Mouse (Mus musculus): ENCODE data around the gene Olfr902. TPM values are rescaled to one million over a fixed set of nuclear protein-coding genes. Genes with fewer than 3 reads are reported as not detected.
"Not testable (repeated sequence)": the region's sequence is repeated elsewhere in the genome, so short reads cannot be mapped to it uniquely, and the experiment has no call there.

Gene Olfr902
- polyA plus RNA-seq (2015; fragmentation: Nextera tagmentation; extraction: Ambion mirVana), result not detected in 2 replicates

DNA sequence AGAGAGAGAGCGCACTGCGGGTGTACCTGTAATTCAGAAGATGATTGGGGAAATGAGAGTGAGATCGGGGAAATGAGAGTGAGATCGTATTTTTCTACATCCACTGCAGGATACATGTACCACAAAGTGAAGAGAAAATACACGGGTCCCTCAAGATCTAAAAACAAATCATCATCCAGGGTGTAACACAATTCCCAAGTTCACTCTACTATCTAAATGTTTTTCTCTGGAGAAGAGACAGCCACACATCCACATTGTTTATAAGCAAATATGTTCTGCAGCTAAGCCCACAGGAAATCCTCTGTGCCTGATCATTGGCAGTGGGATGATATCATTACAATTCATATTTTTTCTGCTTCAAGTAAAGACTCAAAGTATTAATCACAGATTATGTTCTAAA, at the start of gene Olfr902:
Olfr902 (plus strand) TSS at position 301 of the 400 bp plus-strand sequence.
- no peak within 1 kb of the TSS for H3K4me3 ChIP-seq (ENCODE audit: low read depth, low read length)
- no peak for ATAC-seq (ENCODE audit: low FRiP score, low TSS enrichment)
- no peak within 1 kb of the TSS for H3K9ac ChIP-seq (ENCODE audit: low read length)
- H3K9me3 ChIP-seq (ENCODE audit: control insufficient read depth, low read length), result no peaks in the 10 kb centered on the region
- no peaks in the 10 kb centered on the region for H3K4me1 ChIP-seq (replicated peaks; ENCODE audit: control insufficient read depth, insufficient read depth)
- no peaks in the 10 kb centered on the region for H3K36me3 ChIP-seq (ENCODE audit: control insufficient read depth, insufficient read depth, low read length)
- WGBS, result 90% methylated on average over 5 of the region's 5 CpGs
- no peaks in the 10 kb centered on the region for H3K27me3 ChIP-seq (ENCODE audit: control insufficient read depth, insufficient read depth, low read length)
- H3K4me2 ChIP-seq (replicated peaks; ENCODE audit: low read depth), result no peak within 1 kb of the TSS
- no peak for TF ChIP-seq CTCF (IDR thresholded peaks at IDR 0.05; ENCODE audit: low read depth)
- no peak for TF ChIP-seq EP300 (optimal IDR thresholded peaks at IDR 0.05)
- H3K27ac ChIP-seq (replicated peaks), result no peak within 1 kb of the TSS
- no peak for DNase-seq (ENCODE audit: low spot score)

DNA sequence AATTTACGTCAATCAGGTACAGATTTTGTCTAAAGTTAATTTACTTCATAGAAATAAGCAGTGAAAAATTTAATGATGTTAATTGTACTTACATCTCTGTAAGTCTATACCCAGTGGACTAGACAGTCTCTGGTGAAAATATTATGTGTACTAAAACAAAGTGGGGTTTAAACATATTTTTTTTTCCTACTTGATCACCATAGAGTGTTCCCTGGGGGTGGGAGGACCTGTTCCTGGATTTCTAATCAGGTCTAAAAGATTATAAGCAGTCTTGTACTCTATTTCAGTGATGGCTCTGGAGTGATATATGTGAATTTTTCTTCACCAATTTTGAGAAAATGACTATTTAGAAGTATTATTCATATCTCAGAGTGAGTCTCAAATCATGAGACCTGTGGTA, 46.1 kb upstream of the Olfr902 start, which contains the start of gene Olfr147:
Olfr147 (plus strand) TSS at position 301 of the 400 bp plus-strand sequence.
- ATAC-seq (ENCODE audit: low FRiP score, low TSS enrichment), result no peak
- no peak for DNase-seq (ENCODE audit: low spot score)
- no peak for TF ChIP-seq CTCF (IDR thresholded peaks at IDR 0.05; ENCODE audit: low read depth)
- TF ChIP-seq EP300 (optimal IDR thresholded peaks at IDR 0.05), result no peak
- H3K4me2 ChIP-seq (replicated peaks; ENCODE audit: low read depth), result no peak within 1 kb of the TSS
- WGBS, result 78% methylated on average over 1 of the region's 1 CpGs
- no peaks in the 10 kb centered on the region for H3K27me3 ChIP-seq (ENCODE audit: control insufficient read depth, insufficient read depth, low read length)
- no peaks in the 10 kb centered on the region for H3K4me1 ChIP-seq (replicated peaks; ENCODE audit: control insufficient read depth, insufficient read depth)
- no peaks in the 10 kb centered on the region for H3K36me3 ChIP-seq (ENCODE audit: control insufficient read depth, insufficient read depth, low read length)
- no peak within 1 kb of the TSS for H3K9ac ChIP-seq (ENCODE audit: low read length)
- H3K9me3 ChIP-seq (ENCODE audit: control insufficient read depth, low read length), result no peaks in the 10 kb centered on the region
- H3K27ac ChIP-seq (replicated peaks), result no peak within 1 kb of the TSS
- H3K4me3 ChIP-seq (ENCODE audit: low read depth, low read length), result no peak within 1 kb of the TSS

- whole genome bisulfite sequencing, result 93% methylated on average over 3 of the region's 3 CpGs
Observed at GRCm38 (mm10) chr9:38407502-38407901, 40.0 kb upstream of the Olfr902 start.

DNA sequence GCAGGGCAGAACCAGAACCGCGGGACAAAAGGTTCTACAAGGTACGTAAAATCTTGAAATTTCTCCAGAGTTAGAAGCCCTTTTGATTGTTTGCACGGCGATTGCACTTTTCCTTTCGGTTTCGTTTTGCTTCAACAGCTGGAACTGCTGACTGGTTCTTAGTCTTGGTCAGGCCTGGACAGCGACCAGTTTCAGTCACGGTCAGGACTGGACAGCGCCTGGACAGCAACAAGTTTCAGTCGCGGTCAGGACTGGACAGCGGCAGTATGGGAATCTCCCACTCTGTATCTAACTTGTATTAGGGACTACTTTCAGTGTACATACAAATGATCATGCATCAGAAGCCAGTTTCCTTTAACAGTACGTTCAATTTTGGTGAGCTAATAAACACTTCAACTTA, 34.0 kb upstream of the Olfr902 start:
- WGBS, result 86% methylated on average over 14 of the region's 14 CpGs
- H3K9me3 ChIP-seq (ENCODE audit: control insufficient read depth, low read length); H3K4me1 ChIP-seq (replicated peaks; ENCODE audit: control insufficient read depth, insufficient read depth); H3K36me3 ChIP-seq (ENCODE audit: control insufficient read depth, insufficient read depth, low read length); H3K27ac ChIP-seq (replicated peaks); H3K4me3 ChIP-seq (ENCODE audit: low read depth, low read length); H3K9ac ChIP-seq (ENCODE audit: low read length); H3K27me3 ChIP-seq (ENCODE audit: control insufficient read depth, insufficient read depth, low read length); DNase-seq (ENCODE audit: low spot score); H3K4me2 ChIP-seq (replicated peaks; ENCODE audit: low read depth); ATAC-seq (ENCODE audit: low FRiP score, low TSS enrichment): not testable (repeated sequence)

More at GRCm38 (mm10) chr9:38407502-38407901, 40.0 kb upstream of the Olfr902 start:
- not testable (repeated sequence) for H3K4me2 ChIP-seq (replicated peaks; ENCODE audit: low read depth); H3K27ac ChIP-seq (replicated peaks); H3K9me3 ChIP-seq (ENCODE audit: control insufficient read depth, low read length); H3K9ac ChIP-seq (ENCODE audit: low read length); H3K4me1 ChIP-seq (replicated peaks; ENCODE audit: control insufficient read depth, insufficient read depth); H3K27me3 ChIP-seq (ENCODE audit: control insufficient read depth, insufficient read depth, low read length); DNase-seq (ENCODE audit: low spot score); H3K36me3 ChIP-seq (ENCODE audit: control insufficient read depth, insufficient read depth, low read length); ATAC-seq (ENCODE audit: low FRiP score, low TSS enrichment); H3K4me3 ChIP-seq (ENCODE audit: low read depth, low read length)

DNA sequence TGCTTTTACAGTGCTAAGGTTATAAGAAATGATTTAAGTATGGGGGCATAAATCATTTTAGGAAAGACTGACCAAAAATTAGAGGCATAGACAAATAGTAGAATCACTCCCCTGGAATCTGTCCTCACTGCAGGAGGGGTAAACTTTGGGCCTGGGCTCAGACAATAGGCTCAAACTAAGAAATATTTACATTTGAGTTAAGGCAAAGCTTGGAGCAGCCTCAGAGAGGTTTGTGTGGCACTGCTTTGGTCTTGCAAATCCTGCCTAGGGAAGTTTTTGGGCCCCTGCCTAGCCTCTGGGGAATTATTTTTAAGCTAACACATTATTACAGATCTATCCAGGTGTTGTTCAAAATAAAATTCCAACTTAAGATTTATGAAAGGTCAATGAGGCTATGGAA, 23.7 kb upstream of the Olfr902 start:
- Histone ChIP-seq H3K9me3 (ENCODE audit: control insufficient read depth, low read length) (no peaks in the 10 kb centered on the region), H3K36me3 (ENCODE audit: control insufficient read depth, insufficient read depth, low read length) (no peaks in the 10 kb centered on the region), H3K4me1 (replicated peaks; ENCODE audit: control insufficient read depth, insufficient read depth) (no peaks in the 10 kb centered on the region), H3K4me2 (replicated peaks; ENCODE audit: low read depth) (no peak overlapping the region), H3K4me3 (ENCODE audit: low read depth, low read length) (no peak overlapping the region), H3K27ac (replicated peaks) (no peak overlapping the region), H3K9ac (ENCODE audit: low read length) (no peak overlapping the region), H3K27me3 (ENCODE audit: control insufficient read depth, insufficient read depth, low read length) (no peaks in the 10 kb centered on the region)
- ATAC-seq (ENCODE audit: low FRiP score, low TSS enrichment) (no peak), DNase-seq (ENCODE audit: low spot score) (no peak)
- TF ChIP-seq CTCF (IDR thresholded peaks at IDR 0.05; ENCODE audit: low read depth) (no peak), EP300 (optimal IDR thresholded peaks at IDR 0.05) (no peak)

DNA sequence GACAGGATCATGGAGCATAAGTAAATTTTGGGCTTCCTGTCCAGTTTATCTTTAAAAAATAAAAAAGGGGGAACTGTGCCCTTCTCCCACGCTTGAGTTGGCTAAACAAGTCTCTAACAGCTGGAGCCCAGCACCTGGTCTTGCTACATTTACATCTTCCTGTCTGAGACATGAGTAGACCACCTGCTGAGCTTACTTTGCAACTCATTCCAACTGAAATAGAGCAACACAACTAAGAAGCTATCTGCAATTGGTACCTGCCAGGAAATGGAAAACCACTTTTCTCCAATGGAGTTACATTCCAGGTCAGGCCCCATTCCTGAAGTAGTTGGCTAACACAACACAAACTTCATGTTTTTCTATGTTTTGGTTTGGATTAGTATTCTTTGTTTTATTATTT, 20.4 kb upstream of the Olfr902 start:
- TF ChIP-seq EP300 (optimal IDR thresholded peaks at IDR 0.05) (no peak), CTCF (IDR thresholded peaks at IDR 0.05; ENCODE audit: low read depth) (no peak)
- H3K4me3 ChIP-seq (ENCODE audit: low read depth, low read length), result no peak overlapping the region
- no peaks in the 10 kb centered on the region for H3K4me1 ChIP-seq (replicated peaks; ENCODE audit: control insufficient read depth, insufficient read depth)
- no peaks in the 10 kb centered on the region for H3K36me3 ChIP-seq (ENCODE audit: control insufficient read depth, insufficient read depth, low read length)
- WGBS, result 48% methylated on average over 1 of the region's 1 CpGs
- no peak overlapping the region for H3K4me2 ChIP-seq (replicated peaks; ENCODE audit: low read depth)
- no peak for DNase-seq (ENCODE audit: low spot score)
- H3K9me3 ChIP-seq (ENCODE audit: control insufficient read depth, low read length), result no peaks in the 10 kb centered on the region
- no peaks in the 10 kb centered on the region for H3K27me3 ChIP-seq (ENCODE audit: control insufficient read depth, insufficient read depth, low read length)
- no peak for ATAC-seq (ENCODE audit: low FRiP score, low TSS enrichment)
- no peak overlapping the region for H3K9ac ChIP-seq (ENCODE audit: low read length)
- no peak overlapping the region for H3K27ac ChIP-seq (replicated peaks)

Data from stomach, postnatal 0 days (tissue).